Mouse (Mus musculus) lung, adult 2 months (tissue): Measurements from ENCODE around the gene Prr5l. TPM values are rescaled to one million over a fixed set of nuclear protein-coding genes. Genes with fewer than 3 reads are reported as not detected.

Experiments used
- DNase-seq: peaks from one replicate; pipeline ENCODE4 v3.0.0; 2022
- H3K4me1 ChIP-seq: fragments of 200-500 bp; 2 replicates; pipeline ENCODE4 v1.6.1; 2011; ENCODE audit warnings: low read length; ENCODE audit not compliant: control insufficient read depth, insufficient read depth
- H3K4me3 ChIP-seq: fragments of 200-500 bp; replicated peaks from 2 replicates; pipeline ENCODE3; 2011; ENCODE audit warnings: low read depth, mild to moderate bottlenecking, control low read depth, low read length; ENCODE audit errors: extremely low read depth
- CTCF ChIP-seq: fragments of 200-500 bp; IDR thresholded peaks from 2 replicates; pipeline ENCODE4 v1.5.1; 2011; ENCODE audit warnings: mild to moderate bottlenecking, low read length, control low read depth; ENCODE audit not compliant: insufficient read depth
- POLR2A ChIP-seq: fragments of 200-500 bp; IDR thresholded peaks from 2 replicates; pipeline ENCODE4 v1.6.1; 2011; ENCODE audit warnings: low read depth, mild to moderate bottlenecking, control low read depth, low read length, borderline replicate concordance; ENCODE audit errors: extremely low read depth
- WGBS: fragments of 180-500 bp; shearing (Covaris S2); methylation state at CpG from one replicate; pipeline ENCODE4 v1.1.7; 2018; 5-methylcytosine and 5-hydroxymethylcytosine counted together
- polyA plus RNA-seq: library from polyadenylated mRNA; depleted of rRNA; stranded (reverse); fragments of >200 nt; gene quantifications from 2 replicates; pipeline ENCODE4 v1.2.3, GENCODE M21; 2012; rRNA removed

The Prr5l gene
- polyA plus RNA-seq, 1 experiment = 32.3 TPM

DNA sequence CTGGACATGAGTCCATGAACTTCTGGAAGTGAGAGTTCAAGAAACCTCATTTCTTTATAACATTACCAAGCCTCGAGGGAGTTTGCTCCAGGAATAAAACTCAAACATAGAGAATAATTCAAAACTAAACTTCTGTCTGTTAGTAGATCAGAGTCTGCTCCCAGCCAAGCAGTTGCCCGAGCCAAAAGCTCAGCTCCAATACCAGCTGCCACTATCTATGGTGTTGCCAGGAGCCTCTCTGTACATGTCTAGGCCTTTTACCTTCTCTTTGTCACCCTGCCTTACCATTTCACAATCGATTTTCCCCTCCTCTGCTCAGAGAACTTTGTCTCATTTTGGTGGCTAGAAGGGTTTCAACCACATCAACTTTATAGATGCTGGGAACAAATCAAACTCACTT lies 209.3 kb downstream of the Prr5l start:
- TF ChIP-seq POLR2A = no peak
- no peak for TF ChIP-seq CTCF
- no peak overlapping the region for H3K4me3 ChIP-seq
- DNase-seq = no peak
- peaks cover 2% of the 10 kb centered on the region; the same call in 1 of the 2 replicates for H3K4me1 ChIP-seq
- 55% methylated on average over 3 of the region's 3 CpGs for WGBS

GRCm38 (mm10) chr2:101668751-101669150 lies 214.1 kb downstream of the Prr5l start:
- Histone ChIP-seq H3K4me1 (no peaks in the 10 kb centered on the region), H3K4me3 (no peak overlapping the region)
- TF ChIP-seq POLR2A (no peak), CTCF (no peak)
- 82% methylated on average over 3 of the region's 3 CpGs for WGBS
- DNase-seq = no peak

- TF ChIP-seq POLR2A = no peak
- no peak for TF ChIP-seq CTCF
- DNase-seq = no peak
- H3K4me1 ChIP-seq = no peaks in the 10 kb centered on the region
- no peak overlapping the region for H3K4me3 ChIP-seq
- 95% methylated on average over 3 of the region's 3 CpGs for WGBS
Observed at GRCm38 (mm10) chr2:101665703-101666092, 217.1 kb downstream of the Prr5l start.

- Histone ChIP-seq H3K4me1 (no peaks in the 10 kb centered on the region), H3K4me3 (no peak overlapping the region)
- TF ChIP-seq POLR2A = no peak
- TF ChIP-seq CTCF = peak; percentile 89
- peak; percentile 59 for DNase-seq
- 21% methylated on average over 9 of the region's 9 CpGs for WGBS
Observed at GRCm38 (mm10) chr2:101665058-101665702, 217.6 kb downstream of the Prr5l start.

Other genes starting within 250 kb of the Prr5l start
- 0.02 TPM in 1 of 2 replicates, not detected in the other for gene Rag1, start 233.5 kb downstream of the Prr5l start, polyA plus RNA-seq
- 1.5 and 3.3 TPM in 2 replicates for gene B230118H07Rik, start 233.5 kb downstream of the Prr5l start, polyA plus RNA-seq
- gene Traf6, start 204.6 kb downstream of the Prr5l start, polyA plus RNA-seq = 9.7 and 12.5 TPM in 2 replicates
- 35.4 and 35.6 TPM in 2 replicates for gene Commd9, start 3.2 kb upstream of the Prr5l start, polyA plus RNA-seq